Mouse (Mus musculus): ENCODE measurements at regions not wholly inside any gene's neighbourhood (a gene's known extent, or its start where the extent isn't known, plus 50 kb on each side); places are given as distances from the start of the nearest gene placed in this dataset.

GRCm38 (mm10) chr1:80131354-80131753 is 86.9 kb downstream of the Fam124b start:
- H3K9me3 ChIP-seq (replicated peaks; ENCODE audit: insufficient read depth, low read length): no peaks in the 10 kb centered on the region
- TF ChIP-seq BHLHE40 (IDR thresholded peaks at IDR 0.05; ENCODE audit: borderline replicate concordance, low read depth, low read length) (no peak), TCF12 (IDR thresholded peaks at IDR 0.05; ENCODE audit: low read depth, low read length) (no peak), ELF1 (IDR thresholded peaks at IDR 0.05; ENCODE audit: low read depth, low read length) (no peak), GABPA (IDR thresholded peaks at IDR 0.05; ENCODE audit: low read depth, low read length) (no peak), SIN3A (IDR thresholded peaks at IDR 0.05; ENCODE audit: low read length) (no peak), CHD1 (IDR thresholded peaks at IDR 0.05; ENCODE audit: low read depth, low read length) (no peak), CHD2 (IDR thresholded peaks at IDR 0.05; ENCODE audit: low read length) (no peak), NELFE (IDR thresholded peaks at IDR 0.05; ENCODE audit: low read depth, low read length) (no peak), TAL1 (IDR thresholded peaks at IDR 0.05; ENCODE audit: low read length) (no peak), MAZ (IDR thresholded peaks at IDR 0.05; ENCODE audit: low read depth, low read length) (no peak), E2F4 (IDR thresholded peaks at IDR 0.05; ENCODE audit: borderline replicate concordance, low read depth, low read length) (no peak), ZKSCAN1 (IDR thresholded peaks at IDR 0.05; ENCODE audit: low read depth, low read length) (no peak)
- H3K36me3 ChIP-seq (ENCODE audit: control insufficient read depth in 1 of 2, insufficient read depth in 2 of 2, low read length in 2 of 2): no peaks in the 10 kb centered on the region
- H3K79me2 ChIP-seq (ENCODE audit: control insufficient read depth, insufficient read depth, low read length, poor library complexity): no peaks in the 10 kb centered on the region
- H3K27me3 ChIP-seq (ENCODE audit: control insufficient read depth in 1 of 2, insufficient read depth in 2 of 2, low read length in 2 of 2): no peaks in the 10 kb centered on the region
- H3K9ac ChIP-seq (ENCODE audit: control insufficient read depth, low read depth, low read length, poor library complexity, severe bottlenecking): no peak overlapping the region
- no peak overlapping the region for H3K27ac ChIP-seq (ENCODE audit: control insufficient read depth, low read depth, low read length)
- no peaks in the 10 kb centered on the region for H3K4me1 ChIP-seq (ENCODE audit: control insufficient read depth in 1 of 2, insufficient read depth in 2 of 2, low read length in 2 of 2)
- DNase-seq (ENCODE audit: low read depth, low spot score): no peak
- no peak overlapping the region for H3K4me3 ChIP-seq (ENCODE audit: control insufficient read depth in 1 of 2, insufficient read depth in 1 of 2, low read depth in 2 of 2, low read length in 2 of 2)

- DNase-seq (ENCODE audit: low read depth, low spot score): no peak
- Histone ChIP-seq H3K36me3 (ENCODE audit: control insufficient read depth in 1 of 2, insufficient read depth in 2 of 2, low read length in 2 of 2) (no peaks in the 10 kb centered on the region), H3K4me1 (ENCODE audit: control insufficient read depth in 1 of 2, insufficient read depth in 2 of 2, low read length in 2 of 2) (no peaks in the 10 kb centered on the region), H3K9ac (ENCODE audit: control insufficient read depth, low read depth, low read length, poor library complexity, severe bottlenecking) (no peak overlapping the region), H3K4me3 (ENCODE audit: control insufficient read depth in 1 of 2, insufficient read depth in 1 of 2, low read depth in 2 of 2, low read length in 2 of 2) (no peak overlapping the region), H3K79me2 (ENCODE audit: control insufficient read depth, insufficient read depth, low read length, poor library complexity) (no peaks in the 10 kb centered on the region), H3K27ac (ENCODE audit: control insufficient read depth, low read depth, low read length) (no peak overlapping the region), H3K9me3 (replicated peaks; ENCODE audit: insufficient read depth, low read length) (no peaks in the 10 kb centered on the region), H3K27me3 (ENCODE audit: control insufficient read depth in 1 of 2, insufficient read depth in 2 of 2, low read length in 2 of 2) (no peaks in the 10 kb centered on the region)
- TF ChIP-seq MYC (IDR thresholded peaks at IDR 0.05; ENCODE audit: low read depth, low read length) (no peak), MEF2A (IDR thresholded peaks at IDR 0.05; ENCODE audit: extremely low read depth, insufficient replicate concordance, low read depth, low read length, poor library complexity, severe bottlenecking) (no peak), CHD2 (IDR thresholded peaks at IDR 0.05; ENCODE audit: low read length) (no peak), CHD1 (IDR thresholded peaks at IDR 0.05; ENCODE audit: low read depth, low read length) (no peak), UBTF (IDR thresholded peaks at IDR 0.05; ENCODE audit: borderline replicate concordance, insufficient read depth, low read depth, low read length) (no peak), NELFE (IDR thresholded peaks at IDR 0.05; ENCODE audit: low read depth, low read length) (no peak), SMC3 (IDR thresholded peaks at IDR 0.05; ENCODE audit: low read depth, low read length) (no peak), MAFK (IDR thresholded peaks at IDR 0.05; ENCODE audit: borderline replicate concordance, low read depth, low read length) (no peak), MYB (IDR thresholded peaks at IDR 0.05; ENCODE audit: low read depth, low read length) (no peak), TBP (IDR thresholded peaks at IDR 0.05; ENCODE audit: low read depth, low read length) (no peak), CTCF (IDR thresholded peaks at IDR 0.05 in 2 of 3, conservative IDR thresholded peaks at IDR 0.05 in 1 of 3; ENCODE audit: control insufficient read depth in 1 of 3, insufficient read depth in 1 of 3, low read depth in 2 of 3, low read length in 3 of 3, poor library complexity in 1 of 3, severe bottlenecking in 1 of 3) (no peak), MXI1 (IDR thresholded peaks at IDR 0.05; ENCODE audit: low read depth, low read length) (no peak), GATA1 (IDR thresholded peaks at IDR 0.05; ENCODE audit: low read depth, low read length) (no peak)
Measured at GRCm38 (mm10) chr1:80123966-80124365, 94.3 kb downstream of the Fam124b start.

All from MEL (cell line).